ENCODE assay signal across 26 mouse cellular contexts in genomic region chr1:130802976-130803375, GRCm38 (mm10). TPM values are rescaled to one million over a fixed set of nuclear protein-coding genes. Genes with fewer than 3 reads are reported as not detected.
DNase-seq lines count a peak whose midpoint lies in the region; ATAC-seq and TF ChIP-seq lines count a peak whose summit lies in the region.
"Had no signal": no experiment of that assay in that cellular context is flagged by ENCODE, and none has a peak within 500 bp of the region (broad histone marks: within the 10 kb centered on the region; RNA-seq: fewer than 3 reads in every experiment).

No protein-coding gene starts in this region.

- no peak for TF ChIP-seq POLR2A in limb, embryonic 14.5 days (IDR thresholded peaks at IDR 0.05; ENCODE audit: borderline replicate concordance, extremely low read depth, insufficient read depth, insufficient read length)
- TF ChIP-seq POLR2A in cerebellum, adult 2 months (IDR thresholded peaks at IDR 0.05; ENCODE audit: borderline replicate concordance, insufficient read depth, low read length), result no peak

- WGBS in intestine, embryonic 14.5 days, result 57% methylated on average over 6 of the region's 6 CpGs
- WGBS in intestine, embryonic 16.5 days, result 56% methylated on average over 6 of the region's 6 CpGs
- WGBS in neural tube, embryonic 15.5 days, result 52% methylated on average over 6 of the region's 6 CpGs
- WGBS in limb, embryonic 14.5 days, result 33% methylated on average over 6 of the region's 6 CpGs
- 46% methylated on average over 6 of the region's 6 CpGs for WGBS in cerebellum, adult 2 months

- no peak for TF ChIP-seq CTCF in cerebellum, adult 2 months (IDR thresholded peaks at IDR 0.05; ENCODE audit: borderline replicate concordance, insufficient read depth, low read depth, low read length)

- no peak overlapping the region for H3K4me3 ChIP-seq in intestine, embryonic 14.5 days (ENCODE audit: low read depth, low read length)
- H3K4me3 ChIP-seq in intestine, embryonic 16.5 days (ENCODE audit: low read length), result no peak overlapping the region
- no peak overlapping the region for H3K4me3 ChIP-seq in neural tube, embryonic 15.5 days (replicated peaks)
- no peak overlapping the region for H3K4me3 ChIP-seq in limb, embryonic 14.5 days (replicated peaks; ENCODE audit: low read length)
- no peak overlapping the region for H3K4me3 ChIP-seq in cerebellum, adult 2 months (replicated peaks; ENCODE audit: insufficient read depth, low read depth, low read length)
- H3K4me3 ChIP-seq: embryonic facial prominence, embryonic 15.5 days; forebrain, embryonic 10.5 days; heart, embryonic 12.5 days; midbrain, embryonic 12.5 days; myocyte had no signal

- H3K27ac ChIP-seq in intestine, embryonic 14.5 days (ENCODE audit: low read depth), result no peak overlapping the region
- H3K27ac ChIP-seq in intestine, embryonic 16.5 days (ENCODE audit: low read length), result no peak overlapping the region
- no peak overlapping the region for H3K27ac ChIP-seq in neural tube, embryonic 15.5 days (replicated peaks)
- no peak overlapping the region for H3K27ac ChIP-seq in limb, embryonic 14.5 days (replicated peaks; ENCODE audit: low read depth, low read length)
- no peak overlapping the region for H3K27ac ChIP-seq in cerebellum, adult 2 months (ENCODE audit: insufficient read depth, low read length)
- H3K27ac ChIP-seq: embryonic facial prominence, embryonic 15.5 days; forebrain, embryonic 10.5 days; macrophage; midbrain, embryonic 12.5 days had no signal

- H3K9ac ChIP-seq in intestine, embryonic 14.5 days (ENCODE audit: low read length), result no peak overlapping the region
- no peak overlapping the region for H3K9ac ChIP-seq in intestine, embryonic 16.5 days (ENCODE audit: low read depth, low read length)
- H3K9ac ChIP-seq in neural tube, embryonic 15.5 days (replicated peaks), result no peak overlapping the region
- H3K9ac ChIP-seq in limb, embryonic 14.5 days (ENCODE audit: low read depth, low read length, severe bottlenecking), result 0 out of 2 replicates have a peak overlapping the region, but pooled peaks have one; percentile 12
- H3K9ac ChIP-seq: embryonic facial prominence, embryonic 15.5 days; heart, embryonic 12.5 days; lung, embryonic 14.5 days; midbrain, embryonic 12.5 days had no signal

- H3K4me1 ChIP-seq in intestine, embryonic 14.5 days (replicated peaks; ENCODE audit: control insufficient read depth, insufficient read depth, low read length), result no peaks in the 10 kb centered on the region
- no peaks in the 10 kb centered on the region for H3K4me1 ChIP-seq in intestine, embryonic 16.5 days (ENCODE audit: control insufficient read depth, insufficient read depth, low read length)
- H3K4me1 ChIP-seq in neural tube, embryonic 15.5 days, result no peaks in the 10 kb centered on the region
- H3K4me1 ChIP-seq in limb, embryonic 14.5 days (ENCODE audit: control insufficient read depth, insufficient read depth, low read length), result no peaks in the 10 kb centered on the region
- H3K4me1 ChIP-seq in cerebellum, adult 2 months (ENCODE audit: control insufficient read depth, insufficient read depth, low read length), result peaks cover 6% of the 10 kb centered on the region
- H3K4me1 ChIP-seq: embryonic facial prominence, embryonic 15.5 days; midbrain, embryonic 12.5 days had no signal

- peak; percentile 51 for DNase-seq in intestine, embryonic 14.5 days (ENCODE audit: low spot score)
- peak; percentile 12 for DNase-seq in neural tube, embryonic 10.5 days (ENCODE audit: extremely low spot score, low spot score)
- DNase-seq in limb, embryonic 14.5 days (ENCODE audit: low spot score), result peak; percentile 4
- peak; percentile 33 for DNase-seq in urinary bladder, postnatal 25 days (ENCODE audit: low spot score)
- DNase-seq in cerebellum, adult 2 months, result no peak
- DNase-seq: cerebellum, postnatal 14 days; embryo, embryonic 11 days; gastrocnemius, postnatal 36 days; layer of hippocampus, postnatal 36 days; lung, embryonic 14.5 days; right cerebral cortex, adult 18-20 months; spleen, adult 18-20 months; thymus, postnatal 36 days had no signal

- no peaks in the 10 kb centered on the region for H3K27me3 ChIP-seq in intestine, embryonic 14.5 days (replicated peaks; ENCODE audit: control insufficient read depth, insufficient read depth, low read length)
- H3K27me3 ChIP-seq in intestine, embryonic 16.5 days (replicated peaks; ENCODE audit: control insufficient read depth, insufficient read depth, low read length), result no peaks in the 10 kb centered on the region
- no peaks in the 10 kb centered on the region for H3K27me3 ChIP-seq in neural tube, embryonic 15.5 days (replicated peaks)
- H3K27me3 ChIP-seq in limb, embryonic 14.5 days (ENCODE audit: control insufficient read depth, insufficient read depth, low read length), result no peaks in the 10 kb centered on the region
- H3K27me3 ChIP-seq in cerebellum, adult 2 months (ENCODE audit: control insufficient read depth, insufficient read depth, low read length), result no peaks in the 10 kb centered on the region
- H3K27me3 ChIP-seq: embryonic facial prominence, embryonic 15.5 days; midbrain, embryonic 12.5 days had no signal

- no peaks in the 10 kb centered on the region for H3K36me3 ChIP-seq in intestine, embryonic 14.5 days (ENCODE audit: control insufficient read depth, insufficient read depth, low read length)
- H3K36me3 ChIP-seq in intestine, embryonic 16.5 days (ENCODE audit: control insufficient read depth, insufficient read depth, low read length), result no peaks in the 10 kb centered on the region
- no peaks in the 10 kb centered on the region for H3K36me3 ChIP-seq in neural tube, embryonic 15.5 days
- no peaks in the 10 kb centered on the region for H3K36me3 ChIP-seq in limb, embryonic 14.5 days (ENCODE audit: control insufficient read depth, insufficient read depth, low read length)
- H3K36me3 ChIP-seq: embryonic facial prominence, embryonic 15.5 days; forebrain, embryonic 10.5 days; G1E; heart, embryonic 12.5 days; midbrain, embryonic 12.5 days had no signal

- H3K4me2 ChIP-seq in intestine, embryonic 14.5 days (ENCODE audit: low read length), result no peak overlapping the region
- no peak overlapping the region for H3K4me2 ChIP-seq in intestine, embryonic 16.5 days (ENCODE audit: low read depth, low read length)
- H3K4me2 ChIP-seq in neural tube, embryonic 15.5 days, result no peak overlapping the region
- H3K4me2 ChIP-seq in limb, embryonic 14.5 days (replicated peaks; ENCODE audit: low read depth, low read length, severe bottlenecking), result no peak overlapping the region
- H3K4me2 ChIP-seq: embryonic facial prominence, embryonic 15.5 days; liver, embryonic 11.5 days; lung, embryonic 14.5 days; midbrain, embryonic 12.5 days had no signal

- no peak for ATAC-seq in intestine, embryonic 14.5 days (replicated peaks; ENCODE audit: low FRiP score, low TSS enrichment, low read depth)
- no peak for ATAC-seq in intestine, embryonic 16.5 days
- ATAC-seq in neural tube, embryonic 15.5 days (ENCODE audit: low FRiP score), result no peak
- no peak for ATAC-seq in limb, embryonic 14.5 days (ENCODE audit: low FRiP score, low read depth)
- ATAC-seq: CD4-positive, CD25-positive, alpha-beta regulatory T cell, adult 4 months had no signal

- H3K9me3 ChIP-seq in intestine, embryonic 14.5 days (ENCODE audit: control insufficient read depth, low read length), result no peaks in the 10 kb centered on the region
- H3K9me3 ChIP-seq in intestine, embryonic 16.5 days (ENCODE audit: control insufficient read depth, low read length), result no peaks in the 10 kb centered on the region
- no peaks in the 10 kb centered on the region for H3K9me3 ChIP-seq in neural tube, embryonic 15.5 days (replicated peaks)
- H3K9me3 ChIP-seq in limb, embryonic 14.5 days (ENCODE audit: control insufficient read depth, low read length), result no peaks in the 10 kb centered on the region
- H3K9me3 ChIP-seq: embryonic facial prominence, embryonic 15.5 days; forebrain, embryonic 10.5 days; G1E; heart, embryonic 12.5 days; midbrain, embryonic 12.5 days had no signal

RNA-seq across cellular contexts. Expression of gene Fcamr, which starts 2.3 kb away (rescaled TPM):
- 0.16 TPM in 1 of 2 replicates, not detected in the other for polyA plus RNA-seq in intestine, embryonic 14.5 days (2014; fragmentation: Nextera tagmentation; extraction: Ambion mirVana)
- 0.10 and 0.20 TPM in 2 replicates for polyA plus RNA-seq in intestine, embryonic 16.5 days (2015; fragmentation: Nextera tagmentation; extraction: Ambion mirVana)
- not detected in 2 replicates for polyA plus RNA-seq in neural tube, embryonic 15.5 days (2015; fragmentation: Nextera tagmentation; extraction: Ambion mirVana)
- 0.44 and 0.54 TPM in 2 replicates for polyA plus RNA-seq in limb, embryonic 14.5 days (2012; rRNA removed)
- polyA plus RNA-seq in limb, embryonic 14.5 days (2014; fragmentation: Nextera tagmentation; extraction: Ambion mirVana), result 0.11 and 0.28 TPM in 2 replicates
- polyA plus RNA-seq in cerebellum, adult 2 months (2012; rRNA removed), result 0.07 TPM in 1 of 2 replicates, not detected in the other
- polyA plus RNA-seq: forebrain, embryonic 10.5 days; G1E; hindbrain, embryonic 11.5 days; liver, embryonic 11.5 days; lung, embryonic 14.5 days; macrophage; midbrain, embryonic 12.5 days; myocyte had no signal

RNA-seq across cellular contexts. Expression of gene Pigr, which starts 23.5 kb away (rescaled TPM):
- 0.71 and 0.76 TPM in 2 replicates for polyA plus RNA-seq in intestine, embryonic 14.5 days (2014; fragmentation: Nextera tagmentation; extraction: Ambion mirVana)
- 3.9 and 4.9 TPM in 2 replicates for polyA plus RNA-seq in intestine, embryonic 16.5 days (2015; fragmentation: Nextera tagmentation; extraction: Ambion mirVana)
- polyA plus RNA-seq in neural tube, embryonic 15.5 days (2015; fragmentation: Nextera tagmentation; extraction: Ambion mirVana), result 0.04 TPM in 1 of 2 replicates, not detected in the other
- polyA plus RNA-seq in limb, embryonic 14.5 days (2012; rRNA removed), result 0.08 TPM in 1 of 2 replicates, not detected in the other
- 0.15 TPM in 1 of 2 replicates, not detected in the other for polyA plus RNA-seq in limb, embryonic 14.5 days (2014; fragmentation: Nextera tagmentation; extraction: Ambion mirVana)
- polyA plus RNA-seq in cerebellum, adult 2 months (2012; rRNA removed), result 0.05 and 0.16 TPM in 2 replicates
- polyA plus RNA-seq: forebrain, embryonic 10.5 days; G1E; heart, embryonic 12.5 days; hindbrain, embryonic 11.5 days; lung, embryonic 14.5 days; macrophage; midbrain, embryonic 12.5 days; stomach, embryonic 14.5 days had no signal

Comparison
In these comparisons a context has a peak if more than half of its experiments do, and no peak if none do; other contexts are left out.
1. DNase-seq: peak in intestine, embryonic 14.5 days (single experiment), neural tube, embryonic 10.5 days (single experiment), limb, embryonic 14.5 days (single experiment) and urinary bladder, postnatal 25 days (single experiment); none in cerebellum, adult 2 months (0 of 2).